Mouse (Mus musculus) skeletal muscle tissue, postnatal 0 days (tissue): Measurements from ENCODE around the gene Oxsr1. TPM values are rescaled to one million over a fixed set of nuclear protein-coding genes. Genes with fewer than 3 reads are reported as not detected.

Experiments
- polyA plus RNA-seq: library from polyadenylated mRNA; unstranded; fragments of >200 nt; fragmentation: Nextera tagmentation; extraction: Ambion mirVana; gene quantifications from 2 replicates; pipeline ENCODE4 v1.2.1, GENCODE M21; 2015

Oxsr1 gene
- polyA plus RNA-seq, result 7.4 and 8.1 TPM in 2 replicates

GRCm38 (mm10) chr9:119322289-119323259 lies at the start of gene Oxsr1:
TSS of gene Oxsr1 (minus strand) at chr9:119322427.

GRCm38 (mm10) chr9:119365284-119365683 lies 43.1 kb upstream of the Oxsr1 start, which contains the start of gene Slc22a14:
TSS of gene Slc22a14 (minus strand) at chr9:119365553.

GRCm38 (mm10) chr9:119357331-119358057 lies 35.3 kb upstream of the Oxsr1 start, which contains the start of gene Xylb:
TSS of gene Xylb (plus strand) at chr9:119357381.

GRCm38 (mm10) chr9:119340909-119341816 lies 18.9 kb upstream of the Oxsr1 start, which contains the start of gene Myd88:
TSS of gene Myd88 (minus strand) at chr9:119341411.

GRCm38 (mm10) chr9:119339558-119340211 lies 17.5 kb upstream of the Oxsr1 start, which contains the start of gene Acaa1a:
TSS of gene Acaa1a (plus strand) at chr9:119339676.

GRCm38 (mm10) chr9:119208998-119209397 lies 113.2 kb downstream of the Oxsr1 start, which contains the start of gene Slc22a13:
TSS of gene Slc22a13 (minus strand) at chr9:119209098.

Other genes starting within 250 kb of the Oxsr1 start
- 9.3 and 11.6 TPM in 2 replicates for gene Plcd1, start 228.9 kb downstream of the Oxsr1 start, polyA plus RNA-seq
- gene Dlec1, start 219.9 kb downstream of the Oxsr1 start, polyA plus RNA-seq, result 0.06 and 0.16 TPM in 2 replicates
- 1.6 and 8.8 TPM in 2 replicates for gene Acaa1b, start 165.3 kb downstream of the Oxsr1 start, polyA plus RNA-seq
- not detected in 2 replicates for gene Gm47289, start 163.3 kb downstream of the Oxsr1 start, polyA plus RNA-seq
- gene Slc22a13, start 113.3 kb downstream of the Oxsr1 start, polyA plus RNA-seq, result not detected in 2 replicates
- 69.8 and 81.8 TPM in 2 replicates for gene Acaa1a, start 17.2 kb upstream of the Oxsr1 start, polyA plus RNA-seq
- gene Myd88, start 19.0 kb upstream of the Oxsr1 start, polyA plus RNA-seq, result 15.0 and 22.0 TPM in 2 replicates
- 0.55 and 0.74 TPM in 2 replicates for gene Xylb, start 35.0 kb upstream of the Oxsr1 start, polyA plus RNA-seq
- gene Slc22a14, start 43.1 kb upstream of the Oxsr1 start, polyA plus RNA-seq, result 0.06 and 0.10 TPM in 2 replicates
- 17.0 and 21.7 TPM in 2 replicates for gene Acvr2b, start 79.7 kb upstream of the Oxsr1 start, polyA plus RNA-seq
- 3.4 and 4.6 TPM in 2 replicates for gene Exog, start 122.5 kb upstream of the Oxsr1 start, polyA plus RNA-seq